Mouse (Mus musculus) kidney, adult 8-10 months (tissue): ENCODE results near the gene Fbxl19.
"Not testable (repeated sequence)": the region's sequence is repeated elsewhere in the genome, so short reads cannot be mapped to it uniquely, and the experiment has no call there.

Experiments
- DNase-seq, 2 experiments: peaks; one replicate each; pipeline ENCODE4 v3.0.0; 2022

Fbxl19 gene

DNA sequence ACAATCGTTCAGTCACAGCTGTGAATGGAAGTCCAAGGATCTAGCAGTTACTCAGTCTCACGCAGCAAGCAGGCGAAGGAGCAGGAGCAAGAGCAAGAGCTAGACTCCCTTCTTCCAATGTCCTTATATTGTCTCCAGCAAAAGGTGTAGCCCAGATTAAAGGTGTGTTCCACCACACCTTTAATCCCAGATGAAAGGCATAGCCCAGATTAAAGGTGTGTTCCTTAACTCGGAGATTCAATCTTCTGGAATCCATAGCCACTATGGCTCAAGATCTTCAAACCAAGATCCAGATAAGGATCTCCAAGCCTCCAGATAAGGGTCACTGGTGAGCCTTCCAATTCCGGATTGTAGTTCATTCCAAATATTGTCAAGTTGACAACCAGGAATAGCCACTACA, 12.3 kb upstream of the Fbxl19 start, which contains the start of gene Ctf2:
Gene Ctf2 (minus strand): TSS at position 101 of the 400 bp plus-strand sequence.
- not testable (repeated sequence) for DNase-seq

GRCm38 (mm10) chr7:127745251-127745651, 908 bp downstream of the Fbxl19 start:
- DNase-seq = peak; percentile 95 to 97

- DNase-seq = peak; percentile 98 to 99
These were observed 1.5 kb downstream of the Fbxl19 start for GRCm38 (mm10) chr7:127745652-127746493.

DNA sequence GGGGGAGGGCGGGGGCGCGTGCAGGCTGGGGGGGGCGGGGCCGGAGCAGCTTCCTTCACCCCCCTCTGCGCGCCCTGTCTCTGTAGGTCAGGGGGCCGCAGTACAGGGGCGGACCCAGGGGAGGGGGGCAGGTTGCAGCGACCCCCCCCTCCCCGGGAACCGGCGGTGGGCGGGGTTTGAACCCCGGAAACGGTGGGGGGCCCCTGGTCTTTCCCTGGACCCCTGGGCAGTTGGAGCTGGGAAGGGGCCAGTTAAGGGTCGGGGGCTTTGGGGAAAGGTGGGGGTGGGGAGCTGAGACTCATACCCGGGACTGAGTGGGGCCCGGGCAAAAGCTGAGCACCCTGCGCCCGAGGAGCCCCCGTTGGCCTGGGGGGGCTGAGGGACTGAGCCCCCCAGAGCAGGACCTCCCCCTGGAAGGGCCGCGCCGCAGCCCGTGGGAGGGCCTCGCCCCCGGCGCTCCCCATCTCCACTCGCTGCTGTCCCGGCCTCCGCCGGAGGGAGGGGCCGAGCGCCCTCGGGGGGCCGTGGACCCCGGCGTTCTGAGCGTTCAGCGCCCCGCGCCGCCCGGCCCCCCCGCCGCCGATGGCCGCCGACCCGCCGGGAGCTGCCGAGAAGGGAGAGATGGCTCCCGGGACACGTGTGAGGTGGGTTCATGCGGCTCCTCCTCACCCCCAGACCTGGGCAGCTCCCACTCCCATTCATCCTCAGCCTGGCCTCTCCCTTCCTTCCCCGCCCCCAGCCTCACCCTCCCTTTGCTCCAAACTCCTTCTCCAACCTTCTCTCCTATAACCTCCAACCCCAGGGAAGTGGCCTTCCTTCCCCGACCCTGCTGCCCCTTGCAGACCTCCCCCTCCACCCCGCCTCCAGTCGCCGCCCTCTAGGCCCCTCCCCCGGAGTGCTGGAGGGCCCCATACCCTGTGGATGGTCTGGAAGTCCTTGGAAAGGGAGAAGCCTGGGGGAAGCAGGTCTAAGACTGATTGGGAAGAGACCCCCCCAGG, 2.5 kb downstream of the Fbxl19 start:
- DNase-seq = peak in 1 of 2 experiments; percentile 35

DNA sequence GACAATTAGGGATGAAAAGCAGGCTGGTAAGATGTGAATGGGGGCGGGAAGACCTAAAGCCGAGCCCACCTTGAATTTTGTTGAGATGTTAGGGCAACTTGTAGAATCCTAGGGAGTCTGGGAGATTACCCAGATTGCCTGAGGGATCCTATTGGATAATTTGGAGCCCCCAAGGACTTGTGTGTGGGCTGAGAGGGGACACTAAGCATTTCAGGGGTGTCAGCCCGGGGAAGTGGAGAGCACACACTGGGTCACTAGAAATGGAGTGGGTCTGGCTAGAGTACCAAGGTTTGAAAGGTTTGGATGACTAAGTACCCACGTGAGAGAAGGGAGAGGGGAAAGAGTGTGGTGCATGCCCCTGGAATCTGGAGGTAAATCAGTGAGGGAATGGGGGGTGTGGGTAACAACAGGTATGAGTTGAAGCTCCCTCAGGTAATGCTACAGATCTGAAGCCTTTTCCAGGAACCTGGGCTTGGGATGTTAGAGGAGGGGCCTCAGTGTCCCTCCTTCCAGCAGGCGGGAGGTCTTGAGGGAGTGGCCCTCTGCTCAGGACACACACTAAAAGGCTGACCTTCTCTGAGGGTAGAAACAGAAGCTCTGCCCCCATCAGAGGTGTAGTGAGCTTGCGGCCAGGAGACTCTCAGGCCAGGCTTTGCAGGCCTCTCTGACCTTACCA, 3.4 kb downstream of the Fbxl19 start:
- no peak for DNase-seq

- DNase-seq = no peak
These were observed 3.9 kb downstream of the Fbxl19 start for GRCm38 (mm10) chr7:127748235-127748560.

- DNase-seq = peak in 1 of 2 experiments; percentile 58
These were observed 6.1 kb downstream of the Fbxl19 start for GRCm38 (mm10) chr7:127750131-127751127.

DNA sequence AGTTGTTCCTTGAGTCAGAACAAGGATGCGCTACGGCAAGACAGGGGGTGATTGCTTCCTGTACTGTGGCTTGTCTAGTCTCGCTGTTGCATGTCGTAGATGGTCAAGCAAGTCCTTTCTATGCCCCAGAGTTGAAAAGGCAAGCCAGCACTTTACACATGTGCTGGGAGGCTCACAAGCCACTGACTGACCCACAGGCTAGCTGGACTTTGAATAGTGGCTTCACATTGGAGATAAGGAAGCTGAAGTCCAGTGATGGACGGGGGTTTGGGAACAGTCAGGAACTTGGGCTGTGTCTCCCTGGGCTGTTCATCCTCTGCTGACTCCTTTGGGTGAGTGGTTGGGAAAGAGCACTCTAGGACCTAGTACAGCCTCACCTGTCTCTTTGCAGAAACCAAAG, 7.3 kb downstream of the Fbxl19 start:
- no peak for DNase-seq

- DNase-seq = no peak
These were observed 7.7 kb downstream of the Fbxl19 start for GRCm38 (mm10) chr7:127752069-127752468.

DNA sequence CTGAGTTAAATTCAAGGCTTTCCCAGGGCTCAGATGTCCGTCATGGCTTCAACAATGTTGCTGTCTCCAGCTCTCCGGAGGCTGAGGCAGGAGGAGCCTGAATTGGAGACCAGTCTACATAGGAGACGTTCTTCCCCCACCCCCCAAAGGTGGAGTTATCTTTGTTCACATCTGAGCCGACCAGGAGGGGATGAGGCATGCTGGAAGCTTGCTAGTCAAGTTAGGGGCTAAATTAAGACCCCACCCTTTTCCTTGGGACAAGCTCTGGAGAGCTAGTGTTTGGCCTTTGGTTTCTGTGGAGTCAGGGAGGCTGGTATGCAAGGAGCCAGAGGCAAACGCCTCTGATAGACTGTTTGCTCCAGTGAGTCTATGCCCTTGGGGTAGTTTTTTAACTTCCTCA, 8.8 kb downstream of the Fbxl19 start:
- no peak for DNase-seq

DNA sequence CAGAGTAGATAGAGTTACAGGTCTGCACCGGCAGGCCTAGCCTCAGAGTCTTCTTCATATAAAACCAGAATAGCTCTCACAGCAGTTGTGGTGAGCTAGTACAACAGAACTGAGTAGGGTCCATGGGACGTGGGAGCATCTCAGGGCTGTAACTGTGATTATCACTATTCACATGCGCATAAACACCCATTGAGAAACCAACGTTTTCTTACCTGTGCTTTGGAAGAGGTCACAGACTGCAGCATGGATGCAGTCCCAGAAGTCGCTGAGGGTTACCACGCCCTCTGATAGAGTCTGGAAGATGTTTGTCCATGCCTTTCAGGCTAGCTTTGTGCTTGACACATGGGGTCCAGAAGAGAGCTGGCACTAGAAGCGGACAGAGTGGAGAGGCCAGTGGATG, 9.4 kb downstream of the Fbxl19 start:
- DNase-seq = no peak

DNA sequence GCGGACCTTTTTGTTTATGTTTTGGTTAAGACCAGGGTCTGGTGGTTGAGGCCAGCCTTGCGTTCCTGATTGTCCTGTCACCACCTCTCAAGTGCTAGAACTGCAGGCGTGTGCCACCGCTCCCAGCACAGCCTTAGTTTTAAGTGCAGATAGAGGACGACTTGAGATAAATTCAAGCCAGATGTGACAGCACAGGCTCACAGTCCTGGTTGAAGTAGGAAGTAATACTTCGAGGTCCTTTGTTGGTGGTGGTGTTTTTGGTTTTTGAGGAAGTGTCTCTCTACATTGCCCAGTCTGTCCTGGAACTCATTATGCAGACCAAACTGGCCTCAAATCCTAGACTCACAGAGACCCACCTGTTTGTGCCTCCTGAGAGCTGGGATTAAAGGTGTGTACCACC, 15.4 kb downstream of the Fbxl19 start:
- no peak for DNase-seq

GRCm38 (mm10) chr7:127760478-127760877, 16.1 kb downstream of the Fbxl19 start:
- DNase-seq = no peak

DNA sequence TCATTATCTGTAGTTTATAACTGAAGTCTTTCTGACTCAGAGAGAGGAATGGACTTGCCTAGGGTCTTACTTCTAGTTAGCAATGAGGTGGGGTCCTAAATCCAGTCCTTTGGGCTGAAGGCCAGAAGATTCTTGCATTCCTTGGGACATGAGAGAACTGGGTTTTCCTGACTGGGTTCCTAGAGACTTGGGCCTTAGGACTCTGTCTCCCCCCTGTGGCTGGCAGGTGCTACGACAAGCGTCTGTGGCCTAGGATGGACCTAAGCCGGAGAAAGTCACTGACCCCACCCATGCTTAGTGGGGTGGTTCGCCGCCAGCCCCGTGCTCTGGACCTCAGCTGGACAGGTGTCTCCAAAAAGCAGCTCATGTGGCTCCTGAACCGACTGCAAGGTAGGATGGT, 16.7 kb downstream of the Fbxl19 start:
- DNase-seq = peak; percentile 43 to 72

- no peak for DNase-seq
These were observed 19.3 kb downstream of the Fbxl19 start for GRCm38 (mm10) chr7:127763642-127764041.

DNA sequence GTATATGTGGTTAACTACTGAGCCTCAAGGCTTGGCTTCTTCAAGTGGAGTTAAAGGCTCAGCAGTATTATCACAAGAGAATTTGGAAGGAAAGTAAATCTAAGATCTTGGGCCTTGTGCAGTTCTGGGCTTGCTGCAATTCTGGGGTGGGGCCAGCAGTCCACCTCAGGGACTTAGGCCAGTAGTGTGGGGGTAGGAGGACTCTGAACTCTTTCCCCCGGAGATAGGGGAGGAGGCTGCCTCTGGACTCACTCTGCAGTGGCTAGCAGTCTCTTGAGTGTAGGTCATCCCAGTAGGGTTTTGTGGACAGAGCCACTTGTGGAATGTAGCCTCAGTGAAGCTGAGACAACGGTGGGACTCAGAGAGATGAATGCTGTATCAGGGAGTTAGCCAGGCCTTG, 21.4 kb downstream of the Fbxl19 start:
- peak in 1 of 2 experiments; percentile 43 for DNase-seq

- DNase-seq = no peak
These were observed 22.7 kb downstream of the Fbxl19 start for GRCm38 (mm10) chr7:127766851-127767609.

DNA sequence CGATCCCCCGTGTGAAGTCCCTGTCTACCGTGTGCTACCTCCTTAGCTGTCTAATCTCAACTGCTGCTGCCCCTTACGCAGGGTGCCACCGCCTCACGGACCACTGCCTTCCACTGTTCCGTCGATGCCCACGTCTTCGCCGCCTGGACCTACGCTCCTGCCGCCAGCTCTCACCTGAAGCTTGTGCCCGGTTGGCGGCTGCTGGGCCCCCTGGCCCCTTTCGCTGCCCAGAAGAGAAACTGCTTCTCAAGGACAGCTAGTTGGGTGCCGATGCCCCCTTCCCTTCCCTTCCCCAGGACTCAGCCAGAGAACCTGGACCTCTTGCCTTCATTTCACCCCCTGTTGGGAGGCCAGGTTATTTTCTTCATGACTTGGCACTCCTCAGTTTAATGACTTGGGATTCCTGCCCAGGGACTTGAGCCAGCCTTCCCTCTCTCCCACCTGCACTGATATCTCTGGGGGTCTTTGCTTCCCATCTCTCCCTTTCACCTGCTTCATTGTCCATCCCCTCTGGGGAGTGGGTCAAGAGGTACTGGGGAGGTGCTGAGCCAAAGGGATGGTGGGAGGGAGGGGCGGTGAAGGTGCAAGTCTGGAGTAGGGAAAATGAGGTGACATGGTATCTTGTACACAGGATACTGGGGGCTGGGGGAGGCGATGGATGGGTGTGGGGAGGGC, 23.5 kb downstream of the Fbxl19 start:
- peak in 1 of 2 experiments; percentile 24 for DNase-seq

GRCm38 (mm10) chr7:127768346-127768996, 24.1 kb downstream of the Fbxl19 start:
- peak in 1 of 2 experiments; percentile 30 for DNase-seq
